Mouse (Mus musculus) embryonic facial prominence, embryonic 11.5 days (tissue): ENCODE results near the gene Kcnk10. TPM values are rescaled to one million over a fixed set of nuclear protein-coding genes. Genes with fewer than 3 reads are reported as not detected.

ENCODE experiments used
- ATAC-seq: fragments of 200-750 bp; cut with Nextera tagmentation; replicated peaks from 2 replicates; pipeline ENCODE4 v1.8.0; 2017; ENCODE audit warnings: low read depth; ENCODE audit not compliant: insufficient number of reproducible peaks, low FRiP score, low TSS enrichment
- DNase-seq: peaks from one replicate; pipeline ENCODE4 v3.0.0-alpha.2; 2015; ENCODE audit warnings: low spot score
- H3K27ac ChIP-seq: fragments of 300-500 bp; sonication (generic); replicated peaks from 2 replicates; pipeline ENCODE4 v1.5.1; 2014; ENCODE audit warnings: mild to moderate bottlenecking, low read depth, low read length, control low read depth
- H3K27me3 ChIP-seq: fragments of 300-500 bp; sonication (generic); 2 replicates; pipeline ENCODE4 v1.6.1; 2014; ENCODE audit warnings: mild to moderate bottlenecking, low read length, moderate library complexity, mixed read lengths; ENCODE audit not compliant: control insufficient read depth, insufficient read depth
- H3K36me3 ChIP-seq: fragments of 300-500 bp; sonication (generic); replicated peaks from 2 replicates; pipeline ENCODE4 v1.6.1; 2014; ENCODE audit warnings: low read depth, mild to moderate bottlenecking, low read length, moderate library complexity, mixed read lengths; ENCODE audit not compliant: control insufficient read depth, insufficient read depth
- H3K4me1 ChIP-seq: fragments of 300-500 bp; sonication (generic); 2 replicates; pipeline ENCODE4 v1.6.1; 2014; ENCODE audit warnings: low read length, mixed read lengths; ENCODE audit not compliant: control insufficient read depth, insufficient read depth
- H3K4me2 ChIP-seq: fragments of 300-500 bp; sonication (generic); 2 replicates; pipeline ENCODE4 v1.6.1; 2014; ENCODE audit warnings: low read depth, mild to moderate bottlenecking, control low read depth, low read length, moderate library complexity
- H3K4me3 ChIP-seq: fragments of 300-500 bp; sonication (generic); 2 replicates; pipeline ENCODE4 v1.5.1; 2014; ENCODE audit warnings: low read depth, low read length, control low read depth
- H3K9ac ChIP-seq: fragments of 300-500 bp; sonication (generic); replicated peaks from 2 replicates; pipeline ENCODE4 v1.6.1; 2014; ENCODE audit warnings: mild to moderate bottlenecking, control low read depth, low read length
- H3K9me3 ChIP-seq: fragments of 300-500 bp; sonication (generic); replicated peaks from 2 replicates; pipeline ENCODE4 v1.6.1; 2016; ENCODE audit warnings: mild to moderate bottlenecking, low read length, inconsistent platforms, mixed read lengths; ENCODE audit not compliant: control insufficient read depth
- WGBS: fragments of 180-500 bp; shearing (Covaris S2); extraction: QIAGEN DNeasy Blood & Tissue Kit; methylation state at CpG from one replicate; pipeline ENCODE4 v1.1.7; 2014; 5-methylcytosine and 5-hydroxymethylcytosine counted together
- polyA plus RNA-seq: library from polyadenylated mRNA; unstranded; fragments of >200 nt; fragmentation: Nextera tagmentation; extraction: Ambion mirVana; gene quantifications from 2 replicates; pipeline ENCODE4 v1.2.1, GENCODE M21; 2014

Kcnk10 gene
- polyA plus RNA-seq, 1 experiment from 2014 or later, result 4.0 TPM

GRCm38 (mm10) chr12:98575195-98575887 lies 2.8 kb downstream of the Kcnk10 start:
- peaks cover 38% of the 10 kb centered on the region for H3K27me3 ChIP-seq
- H3K27ac ChIP-seq, result no peak overlapping the region
- no peaks in the 10 kb centered on the region for H3K4me1 ChIP-seq
- no peaks in the 10 kb centered on the region for H3K36me3 ChIP-seq
- H3K9me3 ChIP-seq, result no peaks in the 10 kb centered on the region
- DNase-seq (no peak), ATAC-seq (no peak)
- H3K4me2 ChIP-seq, result peak overlapping the region; percentile 89
- 8% methylated on average over 17 of the region's 17 CpGs for WGBS
- peak overlapping the region; percentile 60 for H3K4me3 ChIP-seq
- H3K9ac ChIP-seq, result peak overlapping the region; percentile 47

GRCm38 (mm10) chr12:98574353-98575194 lies 3.5 kb downstream of the Kcnk10 start:
- H3K27ac ChIP-seq, result no peak overlapping the region
- H3K4me3 ChIP-seq, result peak overlapping the region; percentile 60
- peaks cover 38% of the 10 kb centered on the region for H3K27me3 ChIP-seq
- no peaks in the 10 kb centered on the region for H3K36me3 ChIP-seq
- no peaks in the 10 kb centered on the region for H3K9me3 ChIP-seq
- DNase-seq (peak; percentile 64), ATAC-seq (peak; percentile 79)
- H3K4me1 ChIP-seq, result no peaks in the 10 kb centered on the region
- H3K4me2 ChIP-seq, result peak overlapping the region; percentile 89
- WGBS, result under 1% methylated on average over 79 of the region's 84 CpGs
- H3K9ac ChIP-seq, result peak overlapping the region; percentile 47

- Histone ChIP-seq H3K4me1 (no peaks in the 10 kb centered on the region), H3K27ac (no peak overlapping the region; the same call in 1 of the 2 replicates), H3K36me3 (no peaks in the 10 kb centered on the region), H3K9ac (peak overlapping the region; percentile 26), H3K4me2 (peak overlapping the region; percentile 89), H3K9me3 (no peaks in the 10 kb centered on the region), H3K27me3 (peaks cover 38% of the 10 kb centered on the region), H3K4me3 (peak overlapping the region; percentile 60)
- 0 out of 2 replicates have a peak, but pooled peaks have one; percentile 20 for ATAC-seq
- no peak for DNase-seq
- 21% methylated on average over 25 of the region's 25 CpGs for WGBS
Measured at GRCm38 (mm10) chr12:98573317-98574270, 4.5 kb downstream of the Kcnk10 start.

GRCm38 (mm10) chr12:98571896-98572680 lies 6.0 kb downstream of the Kcnk10 start:
- 42% methylated on average over 8 of the region's 8 CpGs for WGBS
- Histone ChIP-seq H3K4me3 (no peak overlapping the region), H3K27ac (no peak overlapping the region), H3K9me3 (no peaks in the 10 kb centered on the region), H3K4me2 (no peak overlapping the region), H3K4me1 (no peaks in the 10 kb centered on the region), H3K9ac (no peak overlapping the region), H3K36me3 (no peaks in the 10 kb centered on the region), H3K27me3 (peaks cover 37% of the 10 kb centered on the region)
- DNase-seq (no peak), ATAC-seq (no peak)

- no peaks in the 10 kb centered on the region for H3K9me3 ChIP-seq
- H3K36me3 ChIP-seq, result no peaks in the 10 kb centered on the region
- ATAC-seq, result no peak
- H3K4me3 ChIP-seq, result no peak overlapping the region
- no peak overlapping the region for H3K4me2 ChIP-seq
- WGBS, result 75% methylated on average over 6 of the region's 6 CpGs
- no peak overlapping the region for H3K9ac ChIP-seq
- no peak overlapping the region for H3K27ac ChIP-seq
- no peak for DNase-seq
- H3K27me3 ChIP-seq, result peaks cover 14% of the 10 kb centered on the region
- no peaks in the 10 kb centered on the region for H3K4me1 ChIP-seq
Measured at GRCm38 (mm10) chr12:98569380-98569779, 8.7 kb downstream of the Kcnk10 start.

- no peak overlapping the region for H3K4me2 ChIP-seq
- no peak for ATAC-seq
Measured at GRCm38 (mm10) chr12:98567877-98568276, 10.2 kb downstream of the Kcnk10 start.

GRCm38 (mm10) chr12:98564383-98564782 lies 13.7 kb downstream of the Kcnk10 start:
- Histone ChIP-seq H3K36me3 (no peaks in the 10 kb centered on the region), H3K27ac (no peak overlapping the region), H3K9ac (no peak overlapping the region), H3K9me3 (no peaks in the 10 kb centered on the region), H3K4me3 (no peak overlapping the region), H3K27me3 (no peaks in the 10 kb centered on the region), H3K4me1 (no peaks in the 10 kb centered on the region), H3K4me2 (no peak overlapping the region)
- ATAC-seq (peak; percentile 43), DNase-seq (peak; percentile 35)
- 51% methylated on average over 3 of the region's 3 CpGs for WGBS

More at GRCm38 (mm10) chr12:98567877-98568276, 10.2 kb downstream of the Kcnk10 start:
- Histone ChIP-seq H3K9ac (no peak overlapping the region), H3K27me3 (peaks cover 2% of the 10 kb centered on the region), H3K9me3 (no peaks in the 10 kb centered on the region), H3K4me1 (no peaks in the 10 kb centered on the region), H3K4me3 (no peak overlapping the region), H3K27ac (no peak overlapping the region), H3K36me3 (no peaks in the 10 kb centered on the region)
- DNase-seq, result no peak
- WGBS, result 81% methylated on average over 6 of the region's 6 CpGs
